Mouse (Mus musculus) liver, embryonic 12.5 days (tissue): ENCODE data around the gene Cdh12. TPM values are rescaled to one million over a fixed set of nuclear protein-coding genes. Genes with fewer than 3 reads are reported as not detected.

Source experiments
- ATAC-seq: fragments of 200-750 bp; cut with Nextera tagmentation; 2 replicates; pipeline ENCODE4 v1.8.0; 2017; ENCODE audit warnings: moderate number of reproducible peaks, mild to moderate bottlenecking, moderate library complexity
- H3K27ac ChIP-seq: fragments of 300-500 bp; sonication (generic); 2 replicates; pipeline ENCODE4 v1.5.1; 2016; ENCODE audit warnings: mild to moderate bottlenecking
- H3K27me3 ChIP-seq: fragments of 300-500 bp; sonication (generic); replicated peaks from 2 replicates; pipeline ENCODE4 v1.6.1; 2016; ENCODE audit warnings: mild to moderate bottlenecking, moderate library complexity
- H3K36me3 ChIP-seq: fragments of 300-500 bp; sonication (generic); 2 replicates; pipeline ENCODE4 v1.6.1; 2016; ENCODE audit warnings: mild to moderate bottlenecking, moderate library complexity
- H3K4me1 ChIP-seq: fragments of 300-500 bp; sonication (generic); 2 replicates; pipeline ENCODE4 v1.6.1; 2016
- H3K4me2 ChIP-seq: fragments of 300-500 bp; sonication (generic); 2 replicates; pipeline ENCODE4 v1.6.1; 2016; ENCODE audit warnings: mild to moderate bottlenecking, moderate library complexity
- H3K4me3 ChIP-seq: fragments of 300-500 bp; sonication (generic); 2 replicates; pipeline ENCODE4 v1.5.1; 2016; ENCODE audit warnings: mild to moderate bottlenecking, moderate library complexity
- H3K9ac ChIP-seq: fragments of 300-500 bp; sonication (generic); 2 replicates; pipeline ENCODE4 v1.6.1; 2016; ENCODE audit warnings: mild to moderate bottlenecking, moderate library complexity
- H3K9me3 ChIP-seq: fragments of 300-500 bp; sonication (generic); replicated peaks from 2 replicates; pipeline ENCODE4 v1.6.1; 2016; ENCODE audit warnings: mild to moderate bottlenecking, moderate library complexity
- WGBS: fragments of 180-500 bp; shearing (Covaris S2); methylation state at CpG from one replicate; pipeline ENCODE4 v1.1.7; 2016; ENCODE audit not compliant: insufficient replicate concordance; 5-methylcytosine and 5-hydroxymethylcytosine counted together
- microRNA-seq: library from miRNA; unstranded; fragments of <30 nt; microRNA quantifications from one replicate; pipeline ENCODE4, GENCODE M21; 2017
- polyA plus RNA-seq: library from polyadenylated mRNA; unstranded; fragments of >200 nt; fragmentation: Nextera tagmentation; extraction: Ambion mirVana; gene quantifications from 2 replicates; pipeline ENCODE4 v1.2.1, GENCODE M21; 2016

The Cdh12 gene
- polyA plus RNA-seq, 1 experiment from 2014 or later, result not detected

GRCm38 (mm10) chr15:21437924-21438323, 988.9 kb downstream of the Cdh12 start:
- H3K27me3 ChIP-seq, result no peaks in the 10 kb centered on the region
- H3K27ac ChIP-seq, result no peak overlapping the region
- no peak for ATAC-seq
- H3K36me3 ChIP-seq, result no peaks in the 10 kb centered on the region
- H3K4me2 ChIP-seq, result no peak overlapping the region
- no peak overlapping the region for H3K4me3 ChIP-seq
- no peak overlapping the region for H3K9ac ChIP-seq
- H3K4me1 ChIP-seq, result no peaks in the 10 kb centered on the region
- no peaks in the 10 kb centered on the region for H3K9me3 ChIP-seq

DNA sequence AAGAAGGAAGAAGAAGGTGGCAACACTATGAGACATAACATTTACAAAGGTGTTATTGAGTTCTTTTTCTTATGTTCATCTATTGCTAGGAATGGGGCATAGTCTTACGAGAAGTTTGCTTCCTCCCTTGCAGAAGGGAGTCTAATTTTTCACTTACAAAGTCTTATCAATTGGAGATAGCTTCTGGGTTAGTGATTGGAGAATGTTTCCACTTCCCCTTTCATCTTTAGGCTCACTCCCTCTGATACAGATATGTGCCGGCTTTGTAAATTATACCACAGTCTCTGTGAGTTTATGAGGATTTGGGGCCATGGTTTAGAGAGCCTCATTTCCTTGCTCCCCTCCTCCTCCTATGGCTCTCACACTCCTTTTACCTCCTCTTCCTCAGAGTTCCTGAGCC, 1009.0 kb downstream of the Cdh12 start:
- Histone ChIP-seq H3K36me3 (no peaks in the 10 kb centered on the region), H3K9me3 (no peaks in the 10 kb centered on the region), H3K4me1 (no peaks in the 10 kb centered on the region), H3K4me3 (no peak overlapping the region), H3K4me2 (no peak overlapping the region), H3K27me3 (no peaks in the 10 kb centered on the region), H3K27ac (no peak overlapping the region), H3K9ac (no peak overlapping the region)
- no peak for ATAC-seq
- 55% methylated on average over 2 of the region's 2 CpGs for WGBS

DNA sequence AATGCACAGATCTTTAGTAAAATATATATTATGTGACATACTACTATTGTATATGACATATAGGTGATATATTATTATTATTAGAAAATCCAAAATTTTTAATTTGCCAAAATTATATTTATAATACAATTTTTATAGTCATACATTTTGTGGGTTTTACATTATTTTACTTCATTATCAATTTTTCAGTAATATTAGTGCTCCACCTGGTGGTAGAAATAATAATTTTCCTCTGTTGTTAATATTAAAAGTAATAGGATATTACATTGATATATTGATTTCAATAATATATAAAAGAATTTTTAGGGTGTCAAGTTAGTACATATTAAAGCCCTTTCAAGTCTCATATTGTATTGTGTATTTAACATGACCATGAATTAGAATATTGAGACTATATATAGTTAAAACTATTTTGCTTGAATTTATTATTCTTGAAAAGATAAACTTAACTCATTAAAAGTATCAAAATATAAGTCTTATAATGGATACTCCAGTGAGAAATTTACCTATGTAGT, 1070.3 kb downstream of the Cdh12 start:
- Histone ChIP-seq H3K36me3 (no peaks in the 10 kb centered on the region), H3K27me3 (no peaks in the 10 kb centered on the region), H3K9me3 (no peaks in the 10 kb centered on the region), H3K4me1 (no peaks in the 10 kb centered on the region), H3K9ac (no peak overlapping the region), H3K4me2 (no peak overlapping the region), H3K4me3 (no peak overlapping the region), H3K27ac (no peak overlapping the region)
- no peak for ATAC-seq

DNA sequence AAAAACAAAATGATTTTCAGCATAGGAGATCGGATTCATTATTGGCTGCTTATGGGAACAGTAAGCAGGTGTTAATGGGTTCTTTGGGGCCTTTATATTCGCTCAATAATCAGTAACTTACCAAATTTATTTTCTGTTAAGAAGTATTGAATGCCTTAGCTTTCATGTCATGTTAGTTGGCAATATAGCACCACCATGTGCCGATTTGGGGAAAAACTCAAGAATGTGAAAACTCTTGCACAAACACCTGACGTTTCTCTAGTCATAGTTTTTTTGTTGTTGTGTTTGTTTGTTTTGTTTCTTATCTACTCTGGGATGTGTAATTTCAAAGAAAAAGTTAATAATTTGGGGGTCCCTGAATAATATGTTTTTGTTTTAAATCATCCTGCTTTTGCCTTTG, 1081.7 kb downstream of the Cdh12 start:
- no peak overlapping the region for H3K4me3 ChIP-seq
- no peak overlapping the region for H3K27ac ChIP-seq
- ATAC-seq, result no peak
- H3K4me1 ChIP-seq, result no peaks in the 10 kb centered on the region
- 48% methylated on average over 4 of the region's 4 CpGs for WGBS
- no peak overlapping the region for H3K4me2 ChIP-seq
- H3K27me3 ChIP-seq, result no peaks in the 10 kb centered on the region
- no peaks in the 10 kb centered on the region for H3K36me3 ChIP-seq
- H3K9ac ChIP-seq, result no peak overlapping the region
- H3K9me3 ChIP-seq, result no peaks in the 10 kb centered on the region

DNA sequence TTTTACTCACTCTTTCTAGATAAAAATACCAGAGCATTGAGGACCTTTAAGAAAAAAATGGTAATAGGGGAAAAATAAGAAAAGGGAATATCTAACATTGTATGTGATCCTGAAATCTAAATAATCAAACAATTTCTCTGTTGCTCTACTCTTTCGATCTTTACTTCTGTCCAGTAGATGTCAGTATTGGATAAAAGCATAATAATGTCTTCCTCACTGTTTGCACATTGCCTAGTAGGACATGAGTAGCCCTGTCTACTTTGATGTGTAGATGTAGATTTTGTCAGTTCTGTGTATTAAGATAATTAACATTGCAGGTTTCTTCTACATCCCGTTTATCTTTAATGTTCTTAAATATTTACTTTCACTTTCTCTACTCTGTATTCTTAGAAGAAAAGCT, 1087.8 kb downstream of the Cdh12 start:
- Histone ChIP-seq H3K27ac (no peak overlapping the region), H3K4me1 (no peaks in the 10 kb centered on the region), H3K27me3 (no peaks in the 10 kb centered on the region), H3K36me3 (no peaks in the 10 kb centered on the region), H3K9me3 (no peaks in the 10 kb centered on the region), H3K9ac (no peak overlapping the region), H3K4me3 (no peak overlapping the region), H3K4me2 (no peak overlapping the region)
- ATAC-seq, result no peak
- 55% methylated on average over 2 of the region's 2 CpGs for WGBS

GRCm38 (mm10) chr15:21544786-21545185, 1095.7 kb downstream of the Cdh12 start:
- Histone ChIP-seq H3K27me3 (no peaks in the 10 kb centered on the region), H3K36me3 (no peaks in the 10 kb centered on the region), H3K4me3 (no peak overlapping the region), H3K9me3 (no peaks in the 10 kb centered on the region), H3K27ac (no peak overlapping the region), H3K4me1 (no peaks in the 10 kb centered on the region), H3K9ac (no peak overlapping the region), H3K4me2 (no peak overlapping the region)
- WGBS, result 70% methylated on average over 2 of the region's 2 CpGs
- no peak for ATAC-seq

DNA sequence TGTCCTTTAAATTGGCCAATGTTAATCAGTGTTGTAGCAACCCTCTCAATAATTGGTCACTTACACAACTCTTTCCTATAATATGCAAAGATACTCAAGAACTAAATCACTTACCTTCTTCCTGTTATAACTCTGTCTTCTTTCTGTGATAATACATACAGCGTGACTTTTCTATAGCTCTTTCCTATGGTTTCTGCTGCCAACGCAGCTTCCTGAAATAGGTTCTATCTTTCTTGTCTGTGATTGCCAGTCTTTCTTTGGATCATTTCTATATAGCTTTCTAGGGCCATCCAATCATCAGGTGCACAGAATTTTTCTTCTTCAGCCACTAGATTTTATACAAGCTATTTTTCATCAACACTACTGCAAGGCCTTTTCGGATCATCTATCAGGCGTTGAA, 1106.9 kb downstream of the Cdh12 start:
- H3K9me3 ChIP-seq, result no peaks in the 10 kb centered on the region
- H3K36me3 ChIP-seq, result no peaks in the 10 kb centered on the region
- H3K27ac ChIP-seq, result no peak overlapping the region
- 67% methylated on average over 4 of the region's 4 CpGs for WGBS
- H3K4me2 ChIP-seq, result no peak overlapping the region
- ATAC-seq, result no peak
- H3K4me1 ChIP-seq, result no peaks in the 10 kb centered on the region
- H3K4me3 ChIP-seq, result no peak overlapping the region
- H3K27me3 ChIP-seq, result no peaks in the 10 kb centered on the region
- H3K9ac ChIP-seq, result no peak overlapping the region

DNA sequence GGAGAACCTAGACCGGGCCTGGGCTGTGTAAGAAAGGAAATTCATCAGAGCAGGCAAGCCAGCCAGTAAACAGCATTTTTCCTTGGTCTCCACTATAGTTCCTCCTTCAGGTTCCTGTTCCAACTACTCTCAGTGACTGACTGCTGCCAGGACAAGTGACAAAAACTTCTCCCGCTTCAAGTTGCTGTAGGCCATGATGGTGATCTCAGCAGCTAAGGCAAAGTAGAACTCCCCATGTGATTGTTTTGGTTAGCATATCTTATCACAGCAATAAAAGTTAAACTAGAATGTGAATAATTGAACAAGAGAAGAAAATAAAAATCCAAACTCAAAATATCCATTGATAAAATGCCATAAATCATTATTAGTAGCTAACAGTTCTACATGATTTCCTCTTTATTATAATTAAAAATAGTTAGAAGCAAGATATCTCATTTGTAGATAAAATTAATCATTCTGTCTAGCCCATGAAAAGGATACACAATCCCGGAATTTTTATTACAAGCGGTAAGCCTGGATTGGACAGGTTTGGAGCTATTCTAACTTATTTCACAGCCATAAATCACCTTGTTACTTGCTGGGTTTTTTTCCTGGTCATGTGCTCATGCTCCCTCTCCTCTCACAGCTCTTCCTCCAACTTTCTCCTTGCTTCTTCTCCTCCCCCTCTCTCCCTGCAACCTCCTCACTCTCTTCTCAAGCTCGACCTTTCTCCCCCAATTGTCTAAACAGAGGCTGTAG, 1117.4 kb downstream of the Cdh12 start:
- WGBS, result 66% methylated on average over 5 of the region's 5 CpGs

GRCm38 (mm10) chr15:21604510-21604909, 1155.4 kb downstream of the Cdh12 start:
- Histone ChIP-seq H3K9me3 (no peaks in the 10 kb centered on the region), H3K36me3 (no peaks in the 10 kb centered on the region), H3K4me1 (no peaks in the 10 kb centered on the region), H3K27me3 (no peaks in the 10 kb centered on the region), H3K27ac (no peak overlapping the region), H3K4me2 (no peak overlapping the region), H3K9ac (no peak overlapping the region), H3K4me3 (no peak overlapping the region)
- 46% methylated on average over 4 of the region's 4 CpGs for WGBS
- ATAC-seq, result no peak

More for the DNA sequence above, 1117.4 kb downstream of the Cdh12 start:
- Histone ChIP-seq H3K27me3 (no peaks in the 10 kb centered on the region), H3K4me1 (no peaks in the 10 kb centered on the region), H3K9me3 (no peaks in the 10 kb centered on the region), H3K9ac (no peak overlapping the region), H3K36me3 (no peaks in the 10 kb centered on the region), H3K4me2 (no peak overlapping the region), H3K27ac (no peak overlapping the region), H3K4me3 (no peak overlapping the region)
- ATAC-seq, result no peak

Small RNAs within 50 kb of the gene (microRNA-seq; reads per million reads assigned to microRNA genes)
- not detected for gene Gm27397

Other genes with a start within 250 kb of the Cdh12 start
- gene Acot10, start 217.5 kb downstream of the Cdh12 start, polyA plus RNA-seq, result not detected in 2 replicates